Mouse (Mus musculus) layer of hippocampus, adult 2 months (tissue): ENCODE measurements around the gene Drc3. TPM values are rescaled to one million over a fixed set of nuclear protein-coding genes. Genes with fewer than 3 reads are reported as not detected.

Experiments
- DNase-seq, 2 experiments: peaks; one replicate each; pipeline ENCODE4 v3.0.0; 2022; ENCODE audit warnings: low spot score in 2 of 2
- H3K27ac ChIP-seq: fragments of 200-600 bp; 2 replicates; pipeline ENCODE4 v1.8.1; 2022
- H3K4me3 ChIP-seq: fragments of 200-600 bp; 2 replicates; pipeline ENCODE4 v1.8.1; 2022; ENCODE audit warnings: mild to moderate bottlenecking
- CTCF ChIP-seq: fragments of 200-600 bp; conservative IDR thresholded peaks from 2 replicates; pipeline ENCODE4 v1.8.1; 2022; ENCODE audit warnings: antibody characterized with exemption, mild to moderate bottlenecking, moderate library complexity
- total RNA-seq, 2 experiments: library from RNA; stranded (reverse); gene quantifications; 2 replicates each; pipeline ENCODE4 v1.2.3; 2021

The Drc3 gene
- total RNA-seq, 2 experiments from 2014 or later: 6.4 to 8.0 TPM

DNA sequence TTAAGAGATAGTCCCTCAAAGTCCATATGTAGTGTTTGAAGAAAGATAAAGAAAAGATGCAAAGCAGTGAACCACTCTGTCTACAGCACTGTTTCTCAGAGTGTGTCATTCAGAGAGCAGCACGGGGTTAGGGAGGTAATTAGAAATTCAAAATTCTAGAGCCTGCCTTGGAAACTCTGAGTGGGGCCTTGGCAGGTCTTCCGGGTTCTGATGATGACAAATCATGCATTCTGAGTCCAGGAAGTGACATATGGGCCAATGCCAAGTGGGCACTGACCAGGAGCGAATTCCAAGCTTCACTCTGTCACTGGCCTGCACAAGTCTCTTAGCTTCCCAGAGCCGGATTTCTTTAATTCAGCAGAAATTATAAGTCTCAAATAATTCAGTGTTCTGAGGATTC is 6.6 kb upstream of the Drc3 start:
- Histone ChIP-seq H3K4me3 (no peak overlapping the region), H3K27ac (peak overlapping the region; percentile 49)
- peak; percentile 18 to 23 for DNase-seq
- no peak for TF ChIP-seq CTCF

DNA sequence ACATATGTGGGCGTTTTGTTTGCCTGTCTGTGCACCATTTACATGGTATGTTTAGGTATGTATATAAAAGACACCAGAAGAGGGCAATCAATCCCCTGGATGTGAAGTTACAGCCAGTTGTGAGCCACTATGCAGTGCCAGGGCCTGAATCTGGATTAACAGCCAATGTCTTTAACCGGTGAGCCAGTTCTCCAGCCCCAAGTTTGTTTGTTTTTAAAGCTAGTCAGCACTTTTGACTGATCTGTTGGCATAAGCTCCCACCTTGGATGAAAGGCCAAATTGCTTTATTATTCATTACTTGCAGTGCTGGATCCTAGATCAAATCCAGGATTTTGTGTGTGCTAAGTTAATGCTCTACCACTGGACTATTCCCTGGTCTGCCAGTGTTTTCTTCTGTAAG is 1.7 kb upstream of the Drc3 start:
- no peak for DNase-seq
- peak overlapping the region; percentile 78 for H3K4me3 ChIP-seq
- TF ChIP-seq CTCF: peak; percentile 56
- H3K27ac ChIP-seq: peak overlapping the region; percentile 91

DNA sequence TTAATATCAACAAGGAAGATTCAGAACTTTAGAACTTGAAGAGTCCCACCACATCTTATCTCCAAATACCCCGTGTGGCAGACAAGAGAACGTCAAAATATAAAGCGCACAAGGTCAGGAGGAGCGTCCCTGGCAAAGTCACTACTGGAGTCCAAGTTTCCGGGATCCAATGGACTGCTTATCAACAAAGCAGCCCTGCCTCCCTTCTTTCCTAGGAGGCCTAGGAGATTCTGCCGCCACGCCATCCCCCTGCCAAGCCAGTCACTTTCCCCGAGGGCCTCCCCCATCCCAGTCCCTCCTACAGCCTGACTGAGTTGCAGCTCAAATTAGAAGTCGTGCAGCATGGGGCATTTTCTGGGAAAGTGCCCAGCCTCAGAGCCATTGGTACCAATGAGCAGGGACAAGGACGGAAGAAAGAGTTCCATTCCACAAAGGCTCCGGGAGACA is 1.2 kb upstream of the Drc3 start:
- H3K4me3 ChIP-seq: peak overlapping the region; percentile 78
- DNase-seq: peak; percentile 19 to 50
- peak overlapping the region; percentile 91 for H3K27ac ChIP-seq
- TF ChIP-seq CTCF: peak; percentile 36; the same call in 1 of the 2 replicates

DNA sequence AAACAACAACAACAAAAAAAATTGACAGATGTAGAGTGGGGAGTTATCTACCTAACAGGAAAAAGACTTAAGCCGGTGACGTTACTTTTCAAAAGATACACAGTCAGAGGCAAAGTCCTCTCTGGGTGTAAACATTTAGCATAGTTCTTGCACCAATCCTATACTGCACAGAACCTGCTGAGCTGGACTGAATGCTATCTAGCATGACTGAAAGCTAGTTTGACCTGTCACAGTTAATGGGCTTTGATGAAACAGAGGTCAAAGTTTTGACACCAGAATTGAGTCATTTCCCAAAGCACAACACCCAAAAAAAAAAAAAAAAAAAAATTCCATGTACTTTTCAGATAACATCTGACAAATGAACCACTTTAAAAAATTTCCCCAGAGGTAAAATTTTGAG is 2.8 kb downstream of the Drc3 start:
- no peak for TF ChIP-seq CTCF
- Histone ChIP-seq H3K4me3 (no peak overlapping the region), H3K27ac (no peak overlapping the region)
- no peak for DNase-seq

DNA sequence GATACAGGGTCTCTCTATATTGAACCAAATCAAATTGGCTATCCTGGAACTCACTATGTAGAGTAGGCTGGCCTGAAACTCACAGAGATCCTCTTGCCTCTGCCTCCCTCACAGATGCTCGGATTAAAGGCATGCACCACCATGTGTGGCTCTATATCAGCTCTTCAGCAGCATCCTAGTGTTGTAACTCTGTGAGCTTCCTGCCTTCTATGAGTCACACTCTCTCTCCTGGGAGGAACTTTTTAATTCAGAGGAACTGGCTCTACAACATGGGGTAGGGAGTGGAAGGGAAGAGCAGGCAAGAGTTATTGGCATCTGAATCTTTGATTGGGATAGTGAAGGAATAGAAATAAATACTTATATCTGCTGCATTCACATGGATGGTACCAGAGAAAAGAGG is 4.0 kb downstream of the Drc3 start:
- no peak for DNase-seq
- H3K4me3 ChIP-seq: no peak overlapping the region
- H3K27ac ChIP-seq: no peak overlapping the region
- no peak for TF ChIP-seq CTCF

DNA sequence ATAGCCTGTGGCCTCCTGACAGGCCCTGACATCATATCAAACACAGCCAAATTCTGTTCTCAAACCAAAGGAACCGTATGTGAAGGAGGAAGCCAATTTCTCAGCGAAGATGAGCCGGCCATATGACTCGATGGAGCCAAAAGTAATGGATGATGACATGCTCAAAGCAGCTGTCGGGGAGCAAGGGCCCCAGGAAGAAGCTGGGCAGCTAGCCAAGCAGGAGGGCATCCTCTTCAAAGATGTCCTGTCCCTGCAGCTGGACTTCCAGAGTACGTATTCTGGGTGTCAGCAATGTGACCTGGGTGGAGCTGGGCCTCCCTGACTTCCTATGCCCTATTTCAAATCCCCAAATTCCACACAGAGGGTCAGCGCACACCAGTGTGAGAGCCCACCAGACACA is 5.4 kb downstream of the Drc3 start:
- Histone ChIP-seq H3K4me3 (no peak overlapping the region), H3K27ac (no peak overlapping the region)
- DNase-seq: no peak
- TF ChIP-seq CTCF: no peak

DNA sequence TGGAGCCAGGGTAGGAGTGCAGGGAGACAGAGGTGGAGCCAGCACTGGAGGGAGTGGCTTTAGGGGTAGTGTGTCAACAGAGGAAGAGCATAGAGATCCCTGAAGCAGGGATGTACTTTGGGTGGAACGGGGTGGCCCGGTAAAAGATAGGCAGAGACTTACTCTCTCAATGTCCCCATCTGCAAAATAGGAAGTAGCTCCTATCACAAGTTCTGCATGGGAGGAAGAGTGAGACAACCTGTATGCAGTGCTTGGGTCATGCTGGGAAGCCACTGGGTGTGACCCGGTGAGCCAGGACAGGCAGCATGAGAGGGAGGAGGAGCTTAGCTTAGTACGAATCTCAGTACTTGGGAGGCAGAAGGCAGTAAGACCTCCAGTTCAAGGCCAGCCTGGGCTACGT is 6.0 kb downstream of the Drc3 start:
- no peak for TF ChIP-seq CTCF
- H3K27ac ChIP-seq: no peak overlapping the region; the same call in 1 of the 2 replicates
- DNase-seq: no peak
- no peak overlapping the region for H3K4me3 ChIP-seq

DNA sequence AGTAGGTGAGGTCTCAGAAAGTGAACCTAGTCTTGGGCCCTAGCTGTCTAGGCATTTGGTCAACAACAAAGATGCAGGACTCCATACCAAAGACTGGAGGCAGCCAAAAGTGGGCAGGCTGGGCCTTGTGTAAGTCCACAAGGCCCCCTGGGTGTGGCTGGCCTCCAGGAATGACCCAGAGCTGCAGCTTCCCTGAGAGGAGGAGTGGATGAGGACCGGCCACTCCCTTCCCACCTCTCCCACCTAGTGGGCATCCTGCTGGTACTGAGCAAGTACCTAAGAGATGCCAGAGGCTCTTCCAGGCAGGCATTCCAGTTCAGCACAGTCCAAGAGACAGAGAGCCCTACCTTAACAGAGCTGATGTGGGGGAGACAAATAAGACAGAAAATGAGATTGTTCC is 6.8 kb downstream of the Drc3 start:
- H3K27ac ChIP-seq: peak overlapping the region; percentile 70; the same call in 1 of the 2 replicates
- H3K4me3 ChIP-seq: no peak overlapping the region
- DNase-seq: no peak
- TF ChIP-seq CTCF: no peak

DNA sequence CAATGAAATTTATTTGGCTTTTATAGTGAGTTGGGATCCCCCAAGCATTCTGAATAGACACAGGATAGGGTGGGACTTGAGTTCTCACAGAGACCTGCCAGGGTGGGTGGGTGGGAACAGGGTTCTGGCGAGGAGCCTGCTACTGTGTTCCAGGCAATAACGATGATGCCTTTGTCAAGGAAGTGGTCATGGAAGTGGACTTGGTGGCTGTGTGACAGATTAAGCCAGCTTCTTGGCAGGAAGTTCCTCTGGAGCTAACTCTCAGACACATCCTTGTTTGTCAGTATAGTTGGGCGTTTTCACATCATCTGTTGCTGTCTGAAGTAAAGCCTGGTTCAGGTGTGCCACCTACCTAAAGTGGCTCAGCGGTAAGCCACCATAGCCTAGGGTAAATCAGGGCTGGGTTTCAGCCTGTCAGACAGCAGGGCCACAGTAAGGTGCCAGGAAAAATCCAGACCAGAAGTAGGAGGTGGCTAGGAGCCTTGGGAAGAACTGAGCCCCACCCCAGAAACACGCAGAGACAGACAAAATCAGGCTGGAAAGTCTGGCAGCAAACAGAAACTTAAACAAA is 7.6 kb downstream of the Drc3 start:
- Histone ChIP-seq H3K27ac (peak overlapping the region; percentile 43; the same call in 1 of the 2 replicates), H3K4me3 (no peak overlapping the region)
- no peak for TF ChIP-seq CTCF
- DNase-seq: no peak

DNA sequence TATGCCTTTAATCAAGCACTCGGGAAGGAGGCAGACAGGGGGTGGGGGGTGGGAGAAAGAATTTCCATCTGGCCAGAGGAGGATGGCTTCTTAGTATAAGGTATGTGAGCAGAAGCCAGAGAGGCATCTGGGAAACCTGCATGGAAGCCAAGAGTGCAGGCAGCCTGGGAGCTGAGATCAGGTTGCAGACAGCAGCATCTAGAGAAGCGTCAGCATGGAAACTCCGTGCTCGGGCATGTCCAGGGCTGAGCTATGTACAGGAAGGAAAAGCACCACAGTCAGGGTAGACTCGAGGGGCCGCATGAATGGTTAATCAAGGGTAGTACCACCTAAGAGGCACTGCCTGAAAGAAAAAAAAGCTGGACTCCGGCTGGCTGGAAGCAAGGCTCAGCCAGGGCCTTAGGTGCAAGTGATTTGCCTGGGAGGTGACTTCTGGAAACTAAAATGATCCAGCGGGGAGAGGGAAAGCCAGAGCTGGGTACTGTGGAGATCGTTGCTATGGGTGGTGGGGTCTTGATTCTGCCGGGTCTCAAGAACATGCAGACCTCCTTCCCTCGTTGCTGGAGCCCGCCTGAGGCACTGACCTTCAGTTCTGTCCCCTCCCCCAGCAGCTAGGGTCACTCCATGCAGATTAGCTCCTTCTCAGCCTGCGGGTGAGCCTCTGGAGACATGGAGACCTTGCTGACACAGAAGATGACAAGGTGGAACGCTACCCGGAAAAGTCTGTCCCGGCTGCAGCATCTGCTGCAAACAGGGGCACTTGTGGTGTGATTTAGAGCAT is 13.3 kb downstream of the Drc3 start:
- no peak overlapping the region for H3K4me3 ChIP-seq
- TF ChIP-seq CTCF: no peak
- no peak for DNase-seq
- no peak overlapping the region for H3K27ac ChIP-seq

DNA sequence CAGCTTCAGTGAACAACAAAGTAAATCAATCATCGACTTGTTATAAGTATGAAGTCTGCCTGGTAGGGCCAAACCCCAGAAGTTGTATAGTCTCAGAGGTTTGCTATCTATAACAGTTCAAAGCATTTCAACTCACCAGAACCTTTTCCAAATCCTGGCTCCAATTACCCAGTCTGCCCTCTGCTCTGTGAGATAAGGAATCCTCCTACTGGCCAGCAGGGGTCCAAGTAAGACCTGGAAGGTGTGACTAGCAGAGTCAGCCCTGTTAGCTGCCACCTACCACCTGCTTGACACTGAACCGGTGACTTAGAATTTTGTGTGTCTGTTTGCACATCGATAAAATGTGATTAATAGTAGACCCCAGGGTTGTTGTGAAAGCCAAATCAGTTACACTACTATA is 14.1 kb downstream of the Drc3 start:
- 0 out of 2 replicates have a peak, but pooled peaks have one; percentile 19 for TF ChIP-seq CTCF
- no peak for DNase-seq
- Histone ChIP-seq H3K4me3 (no peak overlapping the region), H3K27ac (no peak overlapping the region)

DNA sequence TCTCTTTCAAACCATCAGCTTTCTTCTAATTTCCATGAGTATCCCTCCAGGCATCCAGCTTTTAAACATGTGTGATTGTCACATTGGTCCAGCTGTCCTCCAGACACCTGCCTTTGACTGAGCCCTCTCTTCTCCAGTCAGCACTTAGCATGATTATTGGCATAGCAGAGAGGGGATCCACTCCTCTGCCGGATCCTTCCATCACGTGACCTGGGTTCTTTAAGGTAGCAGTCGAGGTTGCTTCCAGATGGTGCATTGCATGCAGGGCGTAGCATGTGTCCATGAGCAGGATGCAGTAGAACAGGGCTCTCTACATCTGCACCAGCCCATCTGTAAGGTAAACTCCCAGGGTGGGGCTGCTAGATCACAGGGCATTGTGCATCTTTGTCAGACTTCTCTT is 15.8 kb downstream of the Drc3 start:
- Histone ChIP-seq H3K27ac (no peak overlapping the region), H3K4me3 (no peak overlapping the region)
- no peak for TF ChIP-seq CTCF
- no peak for DNase-seq

DNA sequence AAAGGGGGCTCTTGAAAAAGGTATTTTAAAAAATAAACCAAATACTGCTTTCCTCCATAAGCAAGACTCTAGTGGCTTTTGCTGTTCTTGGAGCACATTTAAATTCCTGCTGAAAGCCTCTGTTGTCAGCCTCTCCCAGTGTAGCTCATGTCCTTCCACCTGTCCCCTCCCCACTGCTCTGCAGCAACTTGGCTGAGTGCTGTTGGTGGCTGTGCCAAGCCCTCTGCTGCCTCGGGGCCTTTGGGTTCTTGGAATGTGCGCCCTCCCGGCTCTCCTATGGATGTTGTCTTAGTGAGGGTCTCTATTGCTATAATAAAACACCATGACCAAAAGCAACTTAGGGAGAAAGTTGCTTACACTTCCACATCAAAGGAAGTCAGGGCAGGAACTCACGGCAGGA is 16.3 kb downstream of the Drc3 start:
- TF ChIP-seq CTCF: no peak
- no peak overlapping the region for H3K4me3 ChIP-seq
- DNase-seq: no peak

DNA sequence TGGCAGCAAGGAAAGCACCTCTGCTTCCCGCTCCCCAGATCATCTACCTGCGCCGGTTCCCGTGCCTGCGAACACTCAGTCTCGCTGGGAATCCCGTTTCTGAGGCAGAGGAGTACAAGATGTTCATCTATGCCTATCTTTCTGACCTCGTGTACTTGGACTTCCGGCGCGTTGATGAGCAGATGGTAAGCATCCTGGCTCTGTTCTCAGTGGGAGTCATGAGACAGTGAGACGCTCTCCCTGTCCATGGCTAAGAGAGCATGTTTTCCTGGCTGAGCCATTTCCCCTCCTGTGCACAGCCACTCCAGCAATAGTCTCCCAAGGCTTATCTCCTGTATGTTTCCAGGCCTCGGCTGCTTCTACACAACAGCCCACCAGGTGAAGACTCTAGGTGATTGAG is 17.3 kb downstream of the Drc3 start:
- TF ChIP-seq CTCF: no peak
- Histone ChIP-seq H3K4me3 (no peak overlapping the region), H3K27ac (no peak overlapping the region)
- DNase-seq: no peak

More for the DNA sequence above, 16.3 kb downstream of the Drc3 start:
- H3K27ac ChIP-seq: no peak overlapping the region
